Mouse (Mus musculus) erythroblast, embryonic 14.5 days (primary cell): ENCODE data around the gene Dmd.

Experiments used
- GATA1 ChIP-seq: IDR thresholded peaks from 2 replicates; pipeline ENCODE4 v1.6.1; 2012; ENCODE audit warnings: low read length, inconsistent platforms, mixed read lengths
- TAL1 ChIP-seq: IDR thresholded peaks from 3 replicates; pipeline ENCODE4 v1.6.1; 2012; ENCODE audit warnings: low read length, inconsistent platforms, mixed read lengths

GRCm38 (mm10) chrX:85049593-85049992 lies 2100.9 kb downstream of the Dmd start:
- TF ChIP-seq TAL1 (no peak), GATA1 (no peak)
